ENCODE assay signal across 8 mouse cellular contexts in the genomic region with DNA sequence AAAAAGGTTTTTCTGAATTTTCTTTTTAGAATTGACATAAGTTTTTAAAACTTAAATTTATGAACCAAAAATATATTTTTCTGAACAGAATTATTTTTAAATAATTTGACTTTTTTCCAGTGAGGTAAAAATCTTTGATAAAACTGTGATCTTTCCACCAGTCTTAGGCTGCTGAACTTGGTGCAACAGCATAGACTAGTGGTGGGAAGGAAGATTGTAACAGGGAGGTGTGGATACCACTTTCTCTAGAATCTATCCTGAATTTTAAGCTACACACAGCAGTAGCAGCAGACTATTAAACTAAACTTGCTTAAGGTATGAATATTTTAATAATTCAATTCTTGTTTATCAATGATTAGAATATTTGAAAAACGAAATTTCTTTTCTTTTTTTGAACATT.
DNase-seq lines count a peak whose midpoint lies in the region; ATAC-seq lines count a peak whose summit lies in the region.

No protein-coding gene starts in this region.

- H3K9me3 ChIP-seq in kidney, embryonic 14.5 days (ENCODE audit: control insufficient read depth, low read length) = no peaks in the 10 kb centered on the region
- no peaks in the 10 kb centered on the region for H3K9me3 ChIP-seq in limb, embryonic 13.5 days

- no peaks in the 10 kb centered on the region for H3K27me3 ChIP-seq in kidney, embryonic 14.5 days (ENCODE audit: control insufficient read depth, insufficient read depth, low read length)
- no peaks in the 10 kb centered on the region for H3K27me3 ChIP-seq in limb, embryonic 13.5 days

- no peak overlapping the region for H3K9ac ChIP-seq in kidney, embryonic 14.5 days (ENCODE audit: low read depth, low read length)
- no peak overlapping the region for H3K9ac ChIP-seq in limb, embryonic 13.5 days

- DNase-seq in kidney, adult 18-20 months = no peak
- peak; percentile 35 for DNase-seq in CD4-positive, CD25-positive, alpha-beta regulatory T cell, adult 2 months (ENCODE audit: low read depth, low spot score)
- DNase-seq in urinary bladder, postnatal 25 days (ENCODE audit: low spot score) = no peak
- no peak for DNase-seq in spleen, adult 18-20 months
- no peak for DNase-seq in urinary bladder, postnatal 36 days (ENCODE audit: low spot score in 2 of 2)

- no peak overlapping the region for H3K27ac ChIP-seq in kidney, embryonic 14.5 days (ENCODE audit: low read depth, low read length)
- no peak overlapping the region for H3K27ac ChIP-seq in limb, embryonic 13.5 days

- WGBS in kidney, embryonic 14.5 days = 28% methylated on average over 1 of the region's 1 CpGs
- 29% methylated on average over 1 of the region's 1 CpGs for WGBS in limb, embryonic 13.5 days

- no peak overlapping the region for H3K4me2 ChIP-seq in kidney, embryonic 14.5 days (replicated peaks; ENCODE audit: low read depth, low read length)
- H3K4me2 ChIP-seq in limb, embryonic 13.5 days (replicated peaks) = no peak overlapping the region

- H3K4me3 ChIP-seq in kidney, embryonic 14.5 days (ENCODE audit: low read length) = no peak overlapping the region
- H3K4me3 ChIP-seq in limb, embryonic 13.5 days = no peak overlapping the region

- peak; percentile 68; the same call in 1 of the 2 replicates for ATAC-seq in kidney, embryonic 14.5 days (ENCODE audit: low FRiP score, low TSS enrichment)
- peak; percentile 54 for ATAC-seq in activated CD4-positive, CD25-positive, alpha-beta regulatory T cell, adult 4 months
- peak; percentile 86 for ATAC-seq in limb, embryonic 13.5 days (ENCODE audit: low FRiP score, low read depth)

- H3K4me1 ChIP-seq in kidney, embryonic 14.5 days (ENCODE audit: control insufficient read depth, insufficient read depth, low read length) = no peaks in the 10 kb centered on the region
- peaks cover 8% of the 10 kb centered on the region for H3K4me1 ChIP-seq in limb, embryonic 13.5 days

- no peaks in the 10 kb centered on the region for H3K36me3 ChIP-seq in kidney, embryonic 14.5 days (ENCODE audit: control insufficient read depth, insufficient read depth, low read length)
- no peaks in the 10 kb centered on the region for H3K36me3 ChIP-seq in limb, embryonic 13.5 days
